Mouse (Mus musculus): ENCODE measurements around the gene Galnt2.
A peak's percentile ranks its signal among the peaks of the same experiment; 100 is the strongest.

Gene Galnt2

DNA sequence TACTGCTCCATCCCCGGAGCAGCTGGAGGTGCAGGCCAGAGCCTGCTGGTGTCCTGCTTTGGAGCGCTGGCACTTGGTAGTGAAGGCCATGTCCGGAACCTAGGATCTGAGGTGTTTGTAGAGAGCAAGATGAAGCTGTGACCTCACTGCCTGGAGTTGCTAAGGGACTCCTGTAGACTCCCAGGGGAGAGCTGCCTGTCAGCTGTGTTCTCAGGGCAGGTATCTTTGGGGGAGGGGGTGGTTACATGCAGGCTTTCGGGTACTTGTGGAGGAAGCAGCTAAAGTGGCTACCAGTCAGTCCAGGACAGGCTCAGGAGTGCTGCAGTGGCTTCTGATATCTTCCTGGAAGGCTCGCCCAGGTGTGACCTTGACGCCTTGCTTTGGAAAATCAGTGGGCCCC, 8.2 kb downstream of the Galnt2 start:
- DNase-seq: no peak

DNA sequence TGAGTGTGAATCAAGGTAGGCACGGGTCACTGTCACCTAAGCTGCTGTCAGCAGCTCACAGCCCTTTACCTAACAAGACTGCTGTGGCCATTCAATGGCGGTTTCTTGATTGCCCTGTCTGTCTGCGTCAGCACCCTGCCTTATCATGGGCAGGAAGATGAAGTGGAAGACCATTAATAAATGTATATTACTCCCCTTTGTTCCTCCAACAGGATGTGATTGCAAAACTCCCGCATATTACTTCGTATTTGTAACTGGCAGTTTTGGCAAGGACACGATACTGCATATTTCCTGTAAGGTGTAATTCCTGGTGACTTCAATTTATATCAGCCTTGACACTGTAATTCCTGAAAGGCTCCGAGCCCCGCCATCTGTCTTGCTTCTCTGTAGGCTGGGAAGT, 9.7 kb downstream of the Galnt2 start:
- no peak for DNase-seq

DNA sequence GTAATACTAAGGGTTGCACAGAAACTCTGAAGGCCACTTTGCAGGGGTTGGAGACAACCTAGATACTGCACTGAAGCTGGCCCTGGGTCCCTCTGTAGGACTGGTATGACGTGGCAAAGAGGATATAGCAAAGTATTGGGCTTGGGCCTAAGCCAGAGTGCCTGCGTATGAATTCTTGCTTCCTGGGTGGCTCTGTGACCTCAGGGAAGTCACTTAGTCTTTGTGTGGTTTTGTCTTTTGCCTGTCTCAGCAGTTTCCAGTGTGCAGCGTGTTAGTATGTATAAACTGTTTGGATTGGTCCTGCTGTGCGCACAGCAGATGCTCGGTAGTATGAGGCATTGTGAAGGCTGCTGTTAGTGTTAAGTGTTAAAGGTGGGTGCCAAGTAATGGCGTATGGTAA, 11.0 kb downstream of the Galnt2 start:
- no peak for DNase-seq

DNA sequence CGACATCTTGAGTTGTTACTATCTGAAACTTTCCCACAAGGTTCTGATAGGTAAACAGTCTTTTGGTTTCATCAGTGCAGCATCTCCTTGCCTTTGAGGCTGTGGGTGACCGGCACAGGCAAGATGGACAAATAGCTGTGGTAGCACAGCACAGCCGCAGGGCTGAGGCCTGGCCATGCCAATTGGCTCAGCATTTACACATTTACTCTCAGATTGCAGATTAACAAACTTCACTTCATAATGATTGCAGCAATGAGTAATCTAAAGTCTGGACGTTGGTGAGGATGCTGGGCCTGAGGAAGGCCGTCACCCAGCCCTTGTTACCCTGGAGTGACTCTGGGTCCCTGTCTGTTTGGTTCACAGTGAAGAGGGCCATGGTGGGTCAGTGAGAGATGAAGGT, 11.7 kb downstream of the Galnt2 start:
- no peak for DNase-seq

DNA sequence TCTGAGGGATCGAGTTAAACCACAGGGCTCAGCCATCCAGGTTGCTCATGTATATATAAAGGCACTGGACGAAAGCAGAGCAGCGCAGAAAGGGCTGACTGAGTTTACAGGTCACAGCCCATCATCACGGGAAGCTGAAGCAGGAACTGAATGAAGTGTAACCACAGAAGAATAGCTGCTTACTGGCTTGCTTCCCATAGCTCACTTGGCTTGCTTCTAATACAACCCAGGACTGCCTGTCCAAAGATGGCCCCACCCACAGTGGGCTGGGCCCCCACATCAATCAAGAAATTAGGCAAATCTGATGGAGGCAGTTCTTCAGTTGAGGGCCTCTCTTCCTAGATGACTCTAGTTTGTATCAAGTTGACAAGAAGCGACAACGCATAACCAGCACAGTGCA, 16.4 kb downstream of the Galnt2 start:
- no peak for DNase-seq

DNA sequence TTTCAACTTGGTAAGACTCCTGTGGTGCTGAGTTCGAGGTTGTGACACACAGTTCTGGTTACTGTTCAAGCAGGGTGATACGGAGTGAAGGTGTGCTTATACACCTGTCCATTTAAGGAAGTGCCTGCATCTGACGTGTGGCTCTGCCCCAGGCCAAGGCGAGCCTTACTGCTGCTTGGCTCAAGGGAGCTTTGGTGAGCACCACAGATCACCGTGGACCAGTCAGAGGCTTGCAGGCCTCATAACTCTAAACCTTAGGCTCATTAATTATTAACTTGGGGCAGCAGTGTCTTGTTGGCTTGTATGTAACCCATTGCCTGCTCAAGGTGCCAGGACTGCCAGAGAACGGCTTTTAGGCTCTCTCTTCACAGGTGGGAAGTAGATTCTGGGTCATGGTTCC, 17.5 kb downstream of the Galnt2 start:
- no peak for DNase-seq

DNA sequence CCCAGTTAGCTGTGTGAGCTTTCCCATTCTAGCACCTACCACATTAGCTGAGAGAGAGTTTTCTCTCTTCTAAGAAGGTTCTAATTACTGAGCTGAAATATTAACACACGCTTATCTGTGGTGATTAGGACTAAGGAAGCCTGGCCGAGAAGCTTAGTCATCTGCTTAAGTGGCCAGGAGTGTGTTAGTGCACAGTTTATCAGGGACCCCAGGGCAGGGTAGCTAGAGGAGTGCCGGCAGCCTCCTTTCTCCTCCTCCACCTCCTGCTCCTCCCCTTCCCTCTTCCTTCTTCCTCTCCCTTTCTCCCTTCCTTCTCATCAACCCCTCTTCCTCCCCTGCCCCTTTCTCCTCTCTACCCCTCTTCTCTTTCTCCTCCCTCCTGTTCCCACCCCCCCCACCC, 19.1 kb downstream of the Galnt2 start:
- no peak for DNase-seq

DNA sequence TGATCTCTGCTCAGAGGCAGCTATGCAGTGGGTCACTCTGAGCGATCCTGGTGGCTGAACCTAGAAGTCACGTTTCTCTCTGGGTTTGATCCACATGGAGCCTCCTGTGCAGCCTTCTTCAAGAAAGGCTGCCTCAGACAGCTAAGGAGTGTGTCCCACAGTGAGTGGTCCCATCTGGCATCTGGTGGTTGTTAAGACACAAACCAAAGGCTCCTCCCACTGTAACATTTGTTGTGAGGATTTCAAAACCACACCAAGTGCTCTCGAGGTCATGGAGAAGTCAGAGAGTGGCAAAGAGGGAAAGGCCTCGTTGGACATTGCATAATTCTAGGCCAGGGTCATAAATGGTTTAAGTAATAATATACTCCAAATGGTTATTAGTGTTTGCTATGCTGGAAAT, 19.6 kb downstream of the Galnt2 start:
- no peak for DNase-seq

DNA sequence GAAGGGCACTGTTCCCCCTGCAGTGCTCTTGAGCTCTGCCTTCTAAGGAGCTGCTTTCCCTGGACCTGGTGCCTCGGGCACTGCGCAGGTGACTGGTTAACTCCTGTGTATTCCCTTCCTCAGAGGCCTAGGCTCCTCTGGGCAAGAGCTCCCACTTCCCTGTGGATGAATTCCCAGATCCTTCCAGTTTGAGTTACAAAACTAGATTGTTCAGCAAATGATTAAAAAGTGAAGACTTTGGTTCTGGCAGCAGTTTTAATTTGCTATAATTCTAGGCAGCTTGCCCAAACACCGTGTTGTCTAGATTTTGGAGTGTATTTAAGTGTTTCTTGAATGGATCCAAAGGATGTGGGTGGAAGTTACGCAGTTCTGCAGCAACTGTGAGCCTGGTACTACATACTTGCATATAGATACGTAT, 21.4 kb downstream of the Galnt2 start:
- DNase-seq: no peak

DNA sequence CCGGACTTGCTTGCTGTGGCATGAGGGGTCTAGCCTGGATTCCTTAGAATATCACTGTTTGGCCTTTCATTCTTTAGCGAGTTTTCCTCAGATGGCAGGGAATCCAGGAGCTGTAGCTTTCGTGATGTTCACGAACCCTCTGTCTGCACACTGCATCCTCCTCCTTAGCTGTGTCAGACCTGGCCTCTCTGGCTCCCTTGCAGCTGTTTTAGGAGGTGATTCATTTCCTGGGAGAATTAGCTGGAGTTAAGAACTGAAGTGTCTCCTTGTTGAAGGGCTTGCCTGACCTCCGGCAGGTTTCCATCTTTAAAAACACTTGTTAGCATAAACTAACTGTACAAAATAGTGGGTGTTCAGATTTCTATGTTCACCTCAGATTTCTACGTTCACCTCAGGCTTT, 22.7 kb downstream of the Galnt2 start:
- DNase-seq: no peak

DNA sequence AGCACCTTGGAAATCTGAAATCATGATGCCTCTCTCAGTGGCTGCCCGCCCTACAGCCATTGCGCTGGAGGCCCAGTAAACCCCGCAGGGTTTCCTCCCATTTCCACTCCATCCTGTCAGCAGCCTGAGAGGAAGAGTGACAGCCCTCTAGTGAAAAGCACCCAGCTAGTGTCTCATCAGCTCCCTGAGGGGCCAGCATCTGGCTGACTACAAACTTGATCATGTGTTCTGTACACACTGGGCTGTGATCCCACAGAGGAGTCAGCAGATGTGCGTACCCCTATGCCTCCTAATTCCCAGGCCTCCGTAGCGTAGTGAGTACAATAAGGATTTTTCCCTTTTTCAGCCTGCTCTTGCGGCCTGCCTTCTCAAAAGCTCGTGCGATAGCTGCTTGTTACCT, 25.6 kb downstream of the Galnt2 start:
- no peak for DNase-seq

DNA sequence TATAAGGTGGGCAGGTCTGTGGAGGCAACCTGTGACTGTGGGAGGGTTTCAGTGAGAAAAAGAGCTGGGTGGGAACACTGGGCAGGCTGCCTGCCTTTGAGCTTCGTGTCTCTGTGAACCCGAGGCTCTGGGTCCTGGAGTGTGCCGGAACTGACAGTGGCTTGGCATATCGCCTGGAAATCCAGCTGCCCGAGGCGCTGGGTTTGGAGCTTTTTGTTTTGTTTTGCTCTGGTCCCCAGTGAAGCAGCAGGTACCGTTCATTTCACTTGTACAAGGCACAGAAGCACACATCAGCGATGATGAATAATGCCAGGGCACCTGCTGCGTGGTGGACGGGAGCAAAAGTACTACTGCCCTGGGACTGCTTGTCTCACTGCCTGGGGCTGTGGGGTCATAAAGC, 26.2 kb downstream of the Galnt2 start:
- DNase-seq: no peak

DNA sequence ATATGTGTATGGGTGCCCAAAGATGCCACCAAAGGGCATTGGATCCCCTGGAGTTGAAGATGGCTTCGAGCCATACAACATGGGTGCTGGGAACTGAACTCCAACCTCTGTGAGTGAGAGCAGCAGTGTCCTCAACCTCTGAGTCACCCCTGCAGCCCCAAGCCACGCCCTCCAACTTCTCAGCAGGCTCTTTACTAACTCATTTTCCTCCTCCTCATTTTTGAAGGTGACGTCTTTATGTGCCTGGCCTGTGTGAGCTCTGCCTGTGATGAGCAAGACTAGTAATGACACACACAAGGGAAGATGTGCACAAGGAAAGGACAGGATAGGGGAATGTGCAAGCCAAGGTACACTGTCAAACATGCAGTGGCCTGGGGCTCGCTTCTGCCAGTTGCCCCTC, 28.0 kb downstream of the Galnt2 start:
- DNase-seq: no peak

DNA sequence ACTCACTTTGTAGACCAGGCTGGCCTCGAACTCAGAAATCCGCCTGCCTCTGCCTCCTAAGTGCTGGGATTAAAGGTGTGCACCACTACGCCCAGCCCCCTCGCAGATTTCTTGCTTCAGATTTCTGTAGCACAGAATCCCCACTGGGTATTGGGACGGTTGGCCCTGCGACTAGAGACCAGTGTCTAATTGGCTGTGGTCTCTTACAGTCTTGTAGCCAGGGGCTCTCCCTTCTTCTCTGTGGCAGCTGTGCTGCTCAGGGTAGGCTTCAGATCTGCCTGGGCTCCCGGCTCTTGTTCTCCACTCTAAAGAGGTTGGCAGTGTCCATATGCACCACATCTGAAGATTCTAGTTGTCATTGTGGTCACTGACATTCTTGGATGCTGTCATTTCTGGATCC, 28.7 kb downstream of the Galnt2 start:
- no peak for DNase-seq

DNA sequence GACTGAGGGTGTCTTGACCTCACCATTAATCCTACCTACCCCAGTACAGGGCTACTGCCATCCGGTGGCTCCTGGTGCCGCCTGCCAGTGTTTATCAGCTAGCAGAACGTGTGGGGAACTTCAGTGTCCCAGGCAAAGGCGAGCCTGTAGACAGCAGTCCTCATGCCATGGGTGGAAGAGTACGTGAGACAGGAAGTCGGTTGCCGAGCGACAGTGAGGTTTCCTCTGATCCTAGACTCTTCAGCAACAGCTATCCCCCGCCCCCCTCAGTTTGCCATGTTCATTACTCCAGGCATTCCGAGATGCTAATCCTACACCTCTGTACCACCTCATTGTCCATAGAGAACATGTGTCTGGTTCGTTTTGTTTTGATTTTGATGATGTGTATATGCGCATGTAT, 29.2 kb downstream of the Galnt2 start:
- no peak for DNase-seq

DNA sequence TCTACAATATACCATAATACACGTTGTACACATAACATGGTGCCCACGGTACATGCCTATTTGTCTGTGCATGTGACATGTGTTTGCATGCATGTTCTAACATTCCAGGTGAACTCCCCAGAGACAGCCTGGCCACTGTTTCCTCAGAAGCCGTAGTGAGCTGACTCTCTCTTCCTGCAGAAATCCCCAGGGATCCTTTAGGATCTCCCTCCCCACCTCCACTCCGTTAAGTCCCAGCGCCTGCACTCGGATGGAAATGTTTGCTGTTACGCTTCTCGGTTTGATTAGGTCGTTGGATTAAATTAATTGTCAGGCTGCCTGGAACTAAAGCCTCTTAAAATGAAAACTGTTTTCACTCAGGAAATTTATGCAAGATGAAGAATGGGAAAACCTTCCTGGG, 31.9 kb downstream of the Galnt2 start:
- DNase-seq: no peak

DNA sequence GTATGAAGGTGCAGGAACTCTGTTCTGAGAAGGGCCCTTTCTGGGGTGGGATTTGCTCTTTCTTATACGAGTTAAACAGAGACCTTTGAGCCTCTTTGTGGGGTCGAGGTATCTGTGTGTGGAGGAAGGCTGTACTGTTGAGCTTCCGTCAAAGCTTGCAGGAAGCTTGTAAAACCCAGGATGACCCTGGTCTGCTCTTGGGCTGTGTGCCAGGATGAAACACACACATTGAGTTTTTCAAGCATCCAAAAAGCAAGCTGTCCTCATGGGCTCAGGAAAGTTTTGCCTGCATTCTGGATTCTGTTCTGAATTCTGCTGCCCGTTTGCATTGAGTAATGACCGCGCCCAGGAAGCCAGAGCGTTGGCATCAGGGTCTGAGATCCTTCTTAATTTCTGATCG, 32.8 kb downstream of the Galnt2 start:
- DNase-seq: no peak

DNA sequence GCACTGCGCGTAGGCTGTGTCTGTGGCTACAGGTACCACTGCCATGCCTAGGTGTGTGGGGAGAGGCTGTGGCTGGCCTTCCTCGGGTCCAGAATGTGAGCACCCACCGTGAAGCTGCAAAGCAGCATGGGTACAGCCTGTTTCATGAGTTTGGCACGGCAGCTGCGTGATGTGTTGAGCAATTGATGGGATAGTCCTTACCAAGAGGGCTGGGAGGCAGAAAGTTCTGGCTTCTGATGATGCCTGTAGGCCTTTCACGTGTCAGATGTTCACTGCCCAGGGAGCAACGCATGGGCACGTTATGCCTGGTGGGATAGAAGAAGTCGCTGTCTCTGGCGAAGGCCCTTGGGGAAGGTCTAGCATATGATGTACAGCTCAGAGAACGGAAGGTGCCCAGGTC, 33.5 kb downstream of the Galnt2 start:
- DNase-seq: no peak

DNA sequence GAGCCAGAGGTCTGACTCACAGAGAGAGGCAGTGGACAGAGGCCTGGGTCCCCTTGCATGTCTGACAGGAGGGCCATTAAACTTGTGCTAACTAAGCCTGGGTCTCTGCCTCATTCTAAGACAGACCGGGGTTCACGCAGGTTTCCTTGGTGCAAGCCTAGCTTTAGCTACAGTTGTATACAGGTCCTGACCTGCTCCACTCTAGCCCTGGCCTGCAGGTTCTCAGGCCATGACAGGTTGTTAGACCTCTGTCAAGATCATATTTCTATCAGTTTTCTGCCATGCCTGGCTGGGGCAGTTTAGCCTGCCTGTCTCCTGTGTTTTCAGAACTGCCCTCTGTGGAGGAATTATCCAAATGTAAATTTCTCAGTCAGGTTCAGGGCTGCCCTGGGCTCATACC, 33.9 kb downstream of the Galnt2 start:
- no peak for DNase-seq

DNA sequence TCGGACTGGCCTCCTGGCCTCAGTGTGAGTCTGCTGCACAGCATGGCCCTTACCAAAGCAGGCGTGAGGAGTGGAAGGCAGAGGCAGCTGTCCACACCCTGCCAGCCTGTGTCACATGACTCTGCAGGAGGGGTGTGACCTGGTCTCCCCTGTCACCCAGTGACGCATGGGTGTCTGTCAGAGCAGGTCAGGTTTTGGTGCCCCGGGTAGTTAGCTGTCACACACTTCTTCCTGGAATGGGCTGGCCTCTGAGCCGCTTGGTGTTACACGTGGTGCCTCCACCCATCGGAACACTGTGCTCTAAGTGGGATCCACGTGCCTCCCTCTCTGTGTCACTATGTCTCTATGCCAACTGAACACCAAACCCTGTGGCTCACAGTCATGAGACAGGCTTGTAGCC, 34.6 kb downstream of the Galnt2 start:
- peak; percentile 38 to 48 for DNase-seq

DNA sequence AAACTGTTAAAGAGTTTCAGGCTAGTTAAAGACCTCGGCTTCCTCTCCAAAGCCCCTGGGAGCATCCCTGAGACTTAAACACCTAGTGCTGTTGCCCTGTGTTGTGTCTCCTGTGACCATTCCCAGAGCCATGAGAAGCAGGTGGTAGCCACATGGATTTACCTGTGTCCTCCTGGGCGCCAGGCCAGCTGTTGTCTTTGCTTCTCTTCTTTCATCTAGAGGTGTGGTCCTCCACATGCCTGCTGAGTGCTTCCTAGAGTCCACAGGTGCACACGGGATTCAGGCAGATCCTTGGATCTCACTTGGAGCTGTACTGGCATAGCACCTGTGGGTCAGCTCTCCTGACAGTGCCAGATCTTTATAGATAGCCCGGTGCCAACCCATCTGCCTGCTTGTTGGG, 36.0 kb downstream of the Galnt2 start:
- no peak for DNase-seq

DNA sequence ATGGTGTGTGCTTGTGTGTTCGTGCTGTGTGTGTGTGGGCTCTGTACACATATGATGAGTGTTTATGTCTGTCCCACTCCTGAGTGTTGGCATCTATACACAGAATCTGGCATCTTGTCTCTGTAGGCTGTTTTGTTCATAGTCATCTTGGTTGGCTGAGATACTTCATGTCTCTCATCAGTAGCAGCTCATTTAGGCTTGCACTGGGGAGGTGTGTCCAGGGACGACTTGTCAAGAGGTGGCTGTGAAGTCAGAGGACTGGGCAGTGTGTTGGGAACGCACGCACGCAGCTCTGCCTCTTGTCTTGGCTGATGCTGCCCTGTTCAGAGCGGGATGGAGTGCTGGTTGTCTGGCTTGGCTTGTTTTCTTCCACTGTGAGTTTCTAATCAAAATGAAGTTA, 39.3 kb downstream of the Galnt2 start:
- DNase-seq: no peak

DNA sequence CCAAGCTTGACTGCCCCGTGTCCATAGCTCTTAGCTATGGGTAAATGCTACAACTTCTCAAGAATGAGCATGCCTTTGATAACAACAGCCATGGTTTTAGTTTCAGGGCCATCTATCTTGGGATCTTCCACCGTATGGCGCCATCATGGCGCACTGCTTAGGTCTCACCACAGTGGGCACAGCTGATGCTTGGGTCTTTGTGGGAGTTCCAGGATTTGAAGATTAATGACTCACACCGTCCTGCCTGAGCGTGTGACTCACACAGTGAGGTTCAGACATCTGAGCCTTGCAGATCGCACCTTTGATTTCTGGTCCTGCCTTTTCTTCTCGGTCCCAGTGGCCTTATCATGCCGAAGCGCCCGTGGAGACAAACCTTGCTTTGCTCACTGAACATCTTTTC, 39.7 kb downstream of the Galnt2 start:
- peak; percentile 28 to 45 for DNase-seq

DNA sequence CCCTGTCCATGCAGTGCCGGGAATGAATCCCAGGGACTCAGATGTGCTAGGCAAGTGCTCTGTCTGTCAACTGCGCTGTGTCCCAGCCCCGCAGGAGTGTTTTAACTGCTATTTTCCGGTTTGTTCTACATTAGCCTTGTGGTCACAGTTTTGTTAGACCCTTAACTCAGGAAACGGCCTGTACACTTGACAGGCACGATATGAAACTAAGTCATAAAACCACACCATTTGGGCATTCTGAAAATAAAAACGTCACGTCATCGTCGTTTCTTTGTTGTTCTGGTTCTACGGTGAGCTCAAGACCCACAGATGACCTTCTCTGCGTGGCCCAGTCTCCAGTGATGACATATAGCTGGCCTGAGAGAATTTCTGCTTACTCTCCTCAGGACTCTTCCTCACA, 40.3 kb downstream of the Galnt2 start:
- peak in 1 of 2 experiments; percentile 41 for DNase-seq

DNA sequence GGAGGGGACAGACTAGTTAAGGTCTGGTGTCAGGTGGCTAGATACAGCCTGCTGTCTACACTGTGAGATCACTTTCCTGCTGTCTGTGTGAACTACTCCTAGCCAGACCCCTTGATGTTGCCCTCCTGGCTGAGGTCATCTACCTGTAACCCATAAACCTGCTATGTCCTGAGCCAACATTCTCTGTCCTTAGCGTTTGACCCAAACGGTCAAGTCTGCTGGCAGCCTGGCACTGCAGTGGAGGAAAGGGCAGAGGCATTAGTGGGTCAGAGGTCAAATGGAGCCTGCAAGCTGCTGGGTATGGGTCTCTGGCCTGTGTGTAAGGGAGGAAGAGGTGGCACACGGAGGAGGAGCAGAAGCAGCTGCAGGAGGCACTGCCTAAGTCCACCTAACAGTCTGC, 41.6 kb downstream of the Galnt2 start:
- DNase-seq: no peak

DNA sequence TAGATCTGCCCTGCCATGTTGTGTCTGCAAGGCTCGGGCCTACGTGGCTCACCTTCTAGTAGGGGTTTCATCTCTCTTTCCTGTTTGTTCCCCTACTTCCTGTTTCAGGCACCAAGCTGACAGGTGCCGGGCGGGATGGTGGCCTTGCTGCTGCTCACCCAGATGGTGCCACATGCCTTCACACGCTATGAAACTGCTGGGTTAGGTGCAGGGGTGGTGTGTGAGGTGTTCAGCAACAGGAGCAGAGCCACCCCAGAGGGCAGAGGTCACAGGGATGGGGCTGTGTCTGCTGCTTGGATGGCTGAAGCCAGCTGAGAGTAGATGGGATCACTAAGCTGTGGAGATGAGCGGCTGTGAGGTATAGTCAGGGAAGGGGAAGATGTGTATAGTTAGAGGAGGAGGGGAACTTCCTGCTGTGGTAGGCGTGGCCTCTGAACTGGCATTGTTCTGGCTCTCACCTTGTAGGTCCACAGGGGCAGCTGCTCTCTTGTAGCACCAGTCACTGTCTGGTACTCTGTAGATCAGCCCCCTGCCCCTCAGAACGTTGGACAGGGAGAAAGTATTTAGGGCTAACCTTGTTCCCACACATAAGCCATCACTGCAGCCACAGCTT, 42.5 kb downstream of the Galnt2 start:
- DNase-seq: peak; percentile 64 to 65

All from B cell, adult 2 months (primary cell).